Mouse (Mus musculus) cerebellum, adult 2 months (tissue): ENCODE measurements around the gene Gh.

Source experiments
- CTCF ChIP-seq: fragments of 200-500 bp; IDR thresholded peaks from 2 replicates; pipeline ENCODE4 v1.5.1; 2011; ENCODE audit warnings: low read depth, mild to moderate bottlenecking, control low read depth, low read length, moderate library complexity, borderline replicate concordance; ENCODE audit not compliant: insufficient read depth
- POLR2A ChIP-seq: fragments of 200-500 bp; IDR thresholded peaks from 2 replicates; pipeline ENCODE4 v1.6.1; 2011; ENCODE audit warnings: low read length, control low read depth, borderline replicate concordance; ENCODE audit not compliant: insufficient read depth

DNA sequence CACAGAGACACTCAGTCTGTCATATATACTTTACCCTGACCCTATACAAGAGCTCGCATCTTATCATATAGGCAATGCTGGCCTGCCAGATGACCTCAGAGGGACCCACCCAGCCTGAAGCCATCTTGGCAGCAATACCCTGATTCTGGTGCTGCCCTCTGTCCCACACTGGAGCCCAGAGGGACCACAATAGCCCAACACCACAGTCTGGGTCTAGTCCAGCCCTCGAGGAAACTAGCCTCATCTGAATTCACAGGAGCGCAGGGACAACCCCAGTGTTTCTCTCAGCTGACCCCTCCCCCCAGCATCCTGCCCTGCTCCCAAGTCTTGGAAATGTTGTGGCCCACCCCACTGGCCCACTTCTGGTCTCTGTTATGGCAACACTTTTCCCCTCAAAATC, 49.6 kb upstream of the Gh start:
- TF ChIP-seq POLR2A (no peak), CTCF (no peak)
